Mouse (Mus musculus): Measurements from ENCODE around the gene Ecm1.

DNA sequence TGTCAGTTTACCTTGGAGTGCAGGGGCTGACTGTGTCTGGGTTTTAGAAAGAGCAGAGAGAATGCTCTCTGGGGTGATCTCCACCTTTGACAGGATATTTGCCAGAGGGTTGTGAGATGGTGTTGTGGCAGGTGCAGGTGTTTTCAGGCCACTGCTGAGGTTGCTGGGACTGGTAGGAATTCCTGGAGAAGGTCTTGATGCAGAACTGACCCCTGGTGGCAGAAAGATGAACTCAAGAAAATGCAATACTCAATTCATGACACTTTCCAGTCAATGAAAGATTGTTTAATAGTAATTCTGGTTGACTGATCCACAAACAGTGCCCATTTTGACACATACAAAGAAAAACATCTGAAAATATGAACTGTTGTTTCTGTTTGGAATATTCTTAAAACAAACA is 32.6 kb upstream of the Ecm1 start:
- TF ChIP-seq MYOD1 (IDR thresholded peaks at IDR 0.05; ENCODE audit: control insufficient read depth in 1 of 3, insufficient read length in 2 of 3, low read depth in 2 of 3) (no peak), MYOG (IDR thresholded peaks at IDR 0.05; ENCODE audit: control insufficient read depth in 1 of 3, insufficient read depth in 1 of 3, insufficient read length in 2 of 3, low read depth in 2 of 3) (no peak), REST (IDR thresholded peaks at IDR 0.05; ENCODE audit: insufficient read depth, insufficient read length) (no peak), POLR2A (IDR thresholded peaks at IDR 0.05; ENCODE audit: insufficient read length, low read depth) (no peak), POLR2AphosphoS2 (IDR thresholded peaks at IDR 0.05; ENCODE audit: insufficient read length, low read depth) (no peak), USF1 (IDR thresholded peaks at IDR 0.05; ENCODE audit: low read depth) (no peak), MAX (IDR thresholded peaks at IDR 0.05; ENCODE audit: low read depth) (no peak), E2F4 (IDR thresholded peaks at IDR 0.05; ENCODE audit: insufficient read depth) (no peak)
